Mouse (Mus musculus) lung, adult 2 months (tissue): Measurements from ENCODE around the gene Rnaseh2b.

Experiments used
- CTCF ChIP-seq: fragments of 200-500 bp; IDR thresholded peaks from 2 replicates; pipeline ENCODE4 v1.5.1; 2011; ENCODE audit warnings: mild to moderate bottlenecking, low read length, control low read depth; ENCODE audit not compliant: insufficient read depth
- POLR2A ChIP-seq: fragments of 200-500 bp; IDR thresholded peaks from 2 replicates; pipeline ENCODE4 v1.6.1; 2011; ENCODE audit warnings: low read depth, mild to moderate bottlenecking, control low read depth, low read length, borderline replicate concordance; ENCODE audit errors: extremely low read depth

- TF ChIP-seq CTCF (no peak), POLR2A (no peak)
These were observed 37.2 kb downstream of the Rnaseh2b start for GRCm38 (mm10) chr14:62329631-62330030.
